Mouse (Mus musculus) skeletal muscle tissue, adult 2 months (tissue): ENCODE measurements around the gene Ppp1r15b.

Experiments
- DNase-seq: peaks from one replicate; pipeline ENCODE4 v3.0.0-alpha.2; 2012; ENCODE audit warnings: low read depth, low spot score

Ppp1r15b gene

GRCm38 (mm10) chr1:133159128-133159564, 28.2 kb downstream of the Ppp1r15b start:
- no peak for DNase-seq

- no peak for DNase-seq
Measured at GRCm38 (mm10) chr1:133161559-133161958, 30.6 kb downstream of the Ppp1r15b start.

- no peak for DNase-seq
Measured at GRCm38 (mm10) chr1:133162046-133162445, 31.1 kb downstream of the Ppp1r15b start.

- DNase-seq: no peak
Measured at GRCm38 (mm10) chr1:133162981-133163380, 32.0 kb downstream of the Ppp1r15b start.

GRCm38 (mm10) chr1:133163820-133164431, 33.0 kb downstream of the Ppp1r15b start, which contains the start of gene Plekha6:
Plekha6 (plus strand) TSS chr1:133164210.
- no peak for DNase-seq

GRCm38 (mm10) chr1:133164591-133165011, 33.7 kb downstream of the Ppp1r15b start:
- DNase-seq: no peak

- DNase-seq: no peak
Measured at GRCm38 (mm10) chr1:133165111-133165510, 34.2 kb downstream of the Ppp1r15b start.

GRCm38 (mm10) chr1:133168318-133169060, 37.5 kb downstream of the Ppp1r15b start:
- no peak for DNase-seq

GRCm38 (mm10) chr1:133170196-133170595, 39.3 kb downstream of the Ppp1r15b start:
- DNase-seq: no peak

GRCm38 (mm10) chr1:133171357-133171756, 40.4 kb downstream of the Ppp1r15b start:
- no peak for DNase-seq

- no peak for DNase-seq
Measured at GRCm38 (mm10) chr1:133175150-133175549, 44.2 kb downstream of the Ppp1r15b start.

GRCm38 (mm10) chr1:133177480-133178172, 46.7 kb downstream of the Ppp1r15b start:
- DNase-seq: peak; percentile 68

- no peak for DNase-seq
Measured at GRCm38 (mm10) chr1:133178732-133179440, 47.9 kb downstream of the Ppp1r15b start.

GRCm38 (mm10) chr1:133181072-133182015, 50.4 kb downstream of the Ppp1r15b start:
- peak; percentile 47 for DNase-seq

GRCm38 (mm10) chr1:133182016-133182705, 51.2 kb downstream of the Ppp1r15b start:
- DNase-seq: peak; percentile 22

- no peak for DNase-seq
Measured at GRCm38 (mm10) chr1:133182706-133183095, 51.8 kb downstream of the Ppp1r15b start.

GRCm38 (mm10) chr1:133183141-133183925, 52.4 kb downstream of the Ppp1r15b start:
- DNase-seq: no peak

- DNase-seq: no peak
Measured at GRCm38 (mm10) chr1:133187948-133188680, 57.2 kb downstream of the Ppp1r15b start.
